In the genomic region with DNA sequence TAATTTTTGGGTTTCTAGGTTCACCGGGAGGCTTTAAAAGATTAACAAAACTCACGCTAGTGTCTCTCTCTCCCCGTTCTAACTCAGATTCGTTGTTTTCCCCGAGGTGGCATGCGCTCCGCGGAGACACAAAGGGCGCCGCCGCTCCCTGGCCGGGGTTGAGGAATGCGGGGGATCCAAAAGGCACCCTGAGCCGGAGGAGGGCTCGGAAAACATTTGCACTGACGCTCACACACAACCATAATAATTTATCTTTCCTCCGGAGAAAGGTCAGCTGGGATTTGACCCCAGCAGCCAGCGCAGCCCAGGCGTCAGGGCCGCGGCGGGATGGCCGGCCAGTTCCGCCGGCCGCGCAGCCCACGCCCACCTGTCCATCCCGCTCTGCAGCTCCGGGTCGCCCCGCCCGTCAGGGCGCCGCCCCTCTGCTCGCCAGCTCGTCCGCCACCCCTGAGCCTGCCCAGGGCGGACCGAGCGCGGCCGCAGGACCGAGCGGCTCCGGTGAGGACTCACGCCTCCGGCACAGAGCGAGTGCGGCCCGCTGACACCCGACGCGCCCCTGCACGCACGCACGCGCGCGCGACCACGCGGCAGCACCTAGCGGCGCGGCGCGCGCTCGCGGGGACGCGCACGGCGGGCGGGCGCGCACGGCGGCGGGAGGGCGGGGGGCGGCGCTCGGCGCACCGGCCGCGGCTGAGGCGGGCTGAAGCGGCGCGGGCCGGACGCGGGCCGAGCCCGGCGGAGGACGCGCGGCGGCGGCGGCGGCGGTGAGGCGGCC, we compare ENCODE assay signal across 8 mouse cellular contexts. TPM values are rescaled to one million over a fixed set of nuclear protein-coding genes. Genes with fewer than 3 reads are reported as not detected.
DNase-seq lines count a peak whose midpoint lies in the region; ATAC-seq and TF ChIP-seq lines count a peak whose summit lies in the region.

A gene (plus strand): TSS at position 687 of the 775 bp plus-strand sequence.

- no peak for TF ChIP-seq EP300 in heart, postnatal 0 days (IDR thresholded peaks at IDR 0.05; ENCODE audit: low read depth)

- under 1% methylated on average over 76 of the region's 108 CpGs for WGBS in forebrain, embryonic 12.5 days
- under 1% methylated on average over 86 of the region's 108 CpGs for WGBS in heart, postnatal 0 days
- under 1% methylated on average over 94 of the region's 108 CpGs for WGBS in liver, embryonic 16.5 days (ENCODE audit: insufficient replicate concordance)
- under 1% methylated on average over 83 of the region's 108 CpGs for WGBS in neural tube, embryonic 12.5 days

- peak; percentile 69 for DNase-seq in CD4-positive, CD25-positive, alpha-beta regulatory T cell, adult 2 months (ENCODE audit: low read depth, low spot score)
- peak; percentile 94 for DNase-seq in brain, adult 2 months (ENCODE audit: low read depth, low spot score)
- peak; percentile 81 for DNase-seq in heart, postnatal 0 days (ENCODE audit: low spot score)
- DNase-seq in kidney, postnatal 36 days = peak; percentile 90 to 91
- peak; percentile 31 to 66 for DNase-seq in thymus, postnatal 10 days (ENCODE audit: low spot score in 2 of 2)

- no peaks in the 10 kb centered on the region for H3K9me3 ChIP-seq in forebrain, embryonic 12.5 days
- no peaks in the 10 kb centered on the region for H3K9me3 ChIP-seq in heart, postnatal 0 days (replicated peaks; ENCODE audit: control insufficient read depth, low read length)
- no peaks in the 10 kb centered on the region for H3K9me3 ChIP-seq in liver, embryonic 16.5 days (replicated peaks; ENCODE audit: control insufficient read depth, low read length)
- no peaks in the 10 kb centered on the region for H3K9me3 ChIP-seq in neural tube, embryonic 12.5 days

- H3K4me1 ChIP-seq in forebrain, embryonic 12.5 days = peaks cover 40% of the 10 kb centered on the region
- peaks cover 13% of the 10 kb centered on the region for H3K4me1 ChIP-seq in heart, postnatal 0 days (ENCODE audit: control insufficient read depth, insufficient read depth)
- no peaks in the 10 kb centered on the region for H3K4me1 ChIP-seq in liver, embryonic 16.5 days (ENCODE audit: control insufficient read depth, low read depth, low read length)
- H3K4me1 ChIP-seq in neural tube, embryonic 12.5 days = peaks cover 21% of the 10 kb centered on the region

- peak within 1 kb of the TSS; percentile 95 for H3K9ac ChIP-seq in forebrain, embryonic 12.5 days
- H3K9ac ChIP-seq in heart, postnatal 0 days (replicated peaks; ENCODE audit: low read depth, low read length) = peak within 1 kb of the TSS; percentile 97
- H3K9ac ChIP-seq in liver, embryonic 16.5 days (ENCODE audit: low read depth, low read length) = peak within 1 kb of the TSS; percentile 61
- peak within 1 kb of the TSS; percentile 93 for H3K9ac ChIP-seq in neural tube, embryonic 12.5 days

- peak within 1 kb of the TSS; percentile 98 for H3K27ac ChIP-seq in forebrain, embryonic 12.5 days
- H3K27ac ChIP-seq in heart, postnatal 0 days (ENCODE audit: low read depth) = peak within 1 kb of the TSS; percentile 95
- H3K27ac ChIP-seq in liver, embryonic 16.5 days (ENCODE audit: low read length) = peak within 1 kb of the TSS; percentile 57
- H3K27ac ChIP-seq in neural tube, embryonic 12.5 days = peak within 1 kb of the TSS; percentile 97

- H3K27me3 ChIP-seq in forebrain, embryonic 12.5 days = no peaks in the 10 kb centered on the region
- no peaks in the 10 kb centered on the region for H3K27me3 ChIP-seq in heart, postnatal 0 days (ENCODE audit: control insufficient read depth, insufficient read depth, low read length)
- peaks cover 37% of the 10 kb centered on the region for H3K27me3 ChIP-seq in liver, embryonic 16.5 days (ENCODE audit: control insufficient read depth, insufficient read depth, low read depth, low read length)
- H3K27me3 ChIP-seq in neural tube, embryonic 12.5 days (replicated peaks) = no peaks in the 10 kb centered on the region

- no peaks in the 10 kb centered on the region for H3K36me3 ChIP-seq in forebrain, embryonic 12.5 days (replicated peaks)
- no peaks in the 10 kb centered on the region for H3K36me3 ChIP-seq in heart, postnatal 0 days (replicated peaks; ENCODE audit: control insufficient read depth, insufficient read depth, low read length)
- H3K36me3 ChIP-seq in liver, embryonic 16.5 days (ENCODE audit: control insufficient read depth, insufficient read depth) = no peaks in the 10 kb centered on the region
- H3K36me3 ChIP-seq in neural tube, embryonic 12.5 days = no peaks in the 10 kb centered on the region

- TF ChIP-seq CTCF in heart, postnatal 0 days (IDR thresholded peaks at IDR 0.05; ENCODE audit: low read depth) = no peak

- ATAC-seq in forebrain, embryonic 12.5 days (ENCODE audit: low FRiP score) = peak; percentile 90
- ATAC-seq in heart, postnatal 0 days (ENCODE audit: insufficient read depth, low read depth) = peak; percentile 91
- peak; percentile 92 for ATAC-seq in liver, embryonic 16.5 days (ENCODE audit: low read depth)
- peak; percentile 87 for ATAC-seq in neural tube, embryonic 12.5 days (ENCODE audit: low FRiP score, low read depth)

- H3K4me2 ChIP-seq in forebrain, embryonic 12.5 days = peak within 1 kb of the TSS; percentile 96
- H3K4me2 ChIP-seq in heart, postnatal 0 days (ENCODE audit: low read depth, low read length) = peak within 1 kb of the TSS; percentile 100
- peak within 1 kb of the TSS; percentile 59 for H3K4me2 ChIP-seq in liver, embryonic 16.5 days (ENCODE audit: low read depth, low read length)
- H3K4me2 ChIP-seq in neural tube, embryonic 12.5 days (replicated peaks) = peak within 1 kb of the TSS; percentile 99

- H3K4me3 ChIP-seq in forebrain, embryonic 12.5 days (replicated peaks) = peak within 1 kb of the TSS; percentile 97
- peak within 1 kb of the TSS; percentile 97 for H3K4me3 ChIP-seq in heart, postnatal 0 days (ENCODE audit: low read depth, low read length)
- peak within 1 kb of the TSS; percentile 64 for H3K4me3 ChIP-seq in liver, embryonic 16.5 days (ENCODE audit: low read depth, low read length)
- peak within 1 kb of the TSS; percentile 99 for H3K4me3 ChIP-seq in neural tube, embryonic 12.5 days

RNA-seq across cellular contexts. Expression of the gene that starts here (rescaled TPM):
- polyA plus RNA-seq in forebrain, embryonic 12.5 days (2016; fragmentation: Nextera tagmentation; extraction: Ambion mirVana) = 163 and 182 TPM in 2 replicates
- 38.0 and 41.9 TPM in 2 replicates for total RNA-seq in heart, postnatal 0 days (2014; rRNA removed; ENCODE audit: low replicate concordance)
- polyA plus RNA-seq in heart, postnatal 0 days (2015; fragmentation: Nextera tagmentation; extraction: Ambion mirVana) = 49.4 and 52.8 TPM in 2 replicates
- 7.3 and 8.6 TPM in 2 replicates for polyA plus RNA-seq in liver, embryonic 16.5 days (2015; fragmentation: Nextera tagmentation; extraction: Ambion mirVana)
- 151 and 156 TPM in 2 replicates for polyA plus RNA-seq in neural tube, embryonic 12.5 days (2016; fragmentation: Nextera tagmentation; extraction: Ambion mirVana)

Comparison
In these comparisons a context has a peak if more than half of its experiments do, and no peak if none do; other contexts are left out.
1. Peak in every context shown above with its lines: DNase-seq, ATAC-seq, H3K4me3 ChIP-seq and H3K27ac ChIP-seq.